Mouse (Mus musculus): ENCODE measurements around the gene Slc8b1. TPM values are rescaled to one million over a fixed set of nuclear protein-coding genes. Genes with fewer than 3 reads are reported as not detected.

The Slc8b1 gene
- 45.1 and 51.3 TPM in 2 replicates for polyA plus RNA-seq (2012; rRNA removed; ENCODE audit: low replicate concordance)

GRCm38 (mm10) chr5:120510982-120511642, at the start of gene Slc8b1:
Gene Slc8b1, plus strand, starts transcription at chr5:120511168.

DNA sequence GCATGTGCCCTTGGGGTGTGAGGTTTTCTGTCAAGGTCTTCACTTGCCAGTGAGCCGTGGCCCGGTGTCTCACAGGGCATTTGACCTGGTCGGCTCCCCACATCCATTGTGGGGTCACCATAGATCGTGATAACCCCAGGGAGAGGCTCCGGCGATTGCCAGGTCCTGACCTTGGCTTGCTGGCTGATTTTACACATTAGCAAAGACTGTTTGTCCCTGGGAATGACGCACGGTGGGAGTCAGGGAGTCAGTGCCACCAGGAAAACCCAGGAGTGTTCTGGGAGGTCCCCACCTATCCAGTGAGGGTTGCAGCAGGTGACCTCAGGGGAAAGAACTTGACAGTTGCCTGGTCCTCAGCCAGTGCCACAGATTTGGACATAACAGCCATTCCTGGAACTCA, 38.2 kb upstream of the Slc8b1 start, which contains the start of gene Sdsl:
TSS of gene Sdsl (minus strand) at position 41 of the 400 bp plus-strand sequence.

DNA sequence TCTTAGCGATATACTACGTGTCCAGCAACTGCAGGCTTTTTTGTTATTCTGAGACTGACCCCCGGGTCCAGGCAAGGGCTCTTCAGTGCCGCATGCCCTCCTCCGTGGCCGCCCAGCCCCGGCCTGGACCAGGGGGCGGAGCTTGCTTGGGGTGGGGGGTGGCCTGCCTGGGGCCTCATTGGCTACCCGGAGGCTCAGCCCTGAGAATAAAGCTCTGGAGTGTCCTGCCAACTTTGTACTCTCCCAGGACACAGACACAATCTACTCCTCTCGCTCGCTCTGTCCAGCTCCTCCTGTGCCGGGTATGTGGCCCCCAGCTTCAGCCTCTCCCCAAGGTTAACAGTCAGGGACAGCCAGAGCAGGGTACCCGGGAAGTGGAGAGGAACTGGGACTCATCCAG, 34.7 kb upstream of the Slc8b1 start, which contains the start of gene Sds:
TSS of gene Sds (plus strand) at position 231 of the 400 bp plus-strand sequence.

GRCm38 (mm10) chr5:120503144-120503795, 7.7 kb upstream of the Slc8b1 start, which contains the start of gene Plbd2:
Gene Plbd2, minus strand, starts transcription at chr5:120503625.

Other genes starting within 250 kb of the Slc8b1 start
- not detected in 2 replicates for gene Lhx5, start 79.5 kb upstream of the Slc8b1 start, polyA plus RNA-seq (2012; rRNA removed; ENCODE audit: low replicate concordance)
- gene Sdsl, start 38.4 kb upstream of the Slc8b1 start, polyA plus RNA-seq (2012; rRNA removed; ENCODE audit: low replicate concordance): 6.4 and 12.1 TPM in 2 replicates
- 1.9 TPM in 1 of 2 replicates, not detected in the other for gene Sds, start 34.6 kb upstream of the Slc8b1 start, polyA plus RNA-seq (2012; rRNA removed; ENCODE audit: low replicate concordance)
- 44.7 and 58.3 TPM in 2 replicates for gene Plbd2, start 7.5 kb upstream of the Slc8b1 start, polyA plus RNA-seq (2012; rRNA removed; ENCODE audit: low replicate concordance)
- gene Tpcn1, start 77.5 kb downstream of the Slc8b1 start, polyA plus RNA-seq (2012; rRNA removed; ENCODE audit: low replicate concordance): 96.5 and 128 TPM in 2 replicates
- 0.09 and 0.10 TPM in 2 replicates for gene Iqcd, start 77.8 kb downstream of the Slc8b1 start, polyA plus RNA-seq (2012; rRNA removed; ENCODE audit: low replicate concordance)
- gene Rita1, start 101.4 kb downstream of the Slc8b1 start, polyA plus RNA-seq (2012; rRNA removed; ENCODE audit: low replicate concordance): 16.2 and 21.6 TPM in 2 replicates
- 36.0 and 68.7 TPM in 2 replicates for gene Ddx54, start 101.6 kb downstream of the Slc8b1 start, polyA plus RNA-seq (2012; rRNA removed; ENCODE audit: low replicate concordance)
- not detected in 2 replicates for gene Cfap73, start 123.1 kb downstream of the Slc8b1 start, polyA plus RNA-seq (2012; rRNA removed; ENCODE audit: low replicate concordance)
- 8.6 and 17.3 TPM in 2 replicates for gene Rasal1, start 137.6 kb downstream of the Slc8b1 start, polyA plus RNA-seq (2012; rRNA removed; ENCODE audit: low replicate concordance)
- gene Dtx1, start 200.8 kb downstream of the Slc8b1 start, polyA plus RNA-seq (2012; rRNA removed; ENCODE audit: low replicate concordance): 33.2 and 71.3 TPM in 2 replicates
- 16.2 and 35.6 TPM in 2 replicates for gene Oas2, start 238.7 kb downstream of the Slc8b1 start, polyA plus RNA-seq (2012; rRNA removed; ENCODE audit: low replicate concordance)

All from mammary gland, adult 2 months (tissue).